Mouse (Mus musculus): ENCODE results near the gene Nras.
A peak's percentile ranks its signal among the peaks of the same experiment; 100 is the strongest.

Gene Nras

GRCm38 (mm10) chr3:103058207-103059157 is at the start of gene Nras:
TSS of gene Nras (plus strand) at chr3:103058285.
- peak; percentile 90 to 92 for DNase-seq (ENCODE audit: low spot score in 2 of 2)

DNA sequence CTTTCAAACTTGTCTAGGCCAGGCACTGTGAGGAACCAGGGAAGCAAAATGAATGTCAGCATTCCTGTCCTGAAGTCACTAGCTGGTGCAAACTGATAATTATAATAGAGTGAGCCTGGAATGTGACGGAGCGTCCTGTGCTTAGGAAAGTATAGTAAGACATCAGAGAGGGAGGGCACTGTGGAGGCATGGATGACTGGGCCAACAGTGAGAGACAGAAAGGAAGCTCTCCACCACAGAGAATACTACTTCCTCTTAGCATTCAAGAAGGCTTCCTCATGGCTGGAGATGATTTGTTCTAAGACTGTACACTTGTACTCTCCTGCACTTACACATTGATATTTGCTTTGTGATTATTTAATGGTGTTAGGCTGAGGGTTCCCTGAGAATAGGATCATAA is 40.7 kb upstream of the Nras start:
- DNase-seq (ENCODE audit: low spot score in 2 of 2), result peak; percentile 64 to 69

- DNase-seq (ENCODE audit: low spot score in 2 of 2), result no peak
These were observed 38.6 kb upstream of the Nras start for GRCm38 (mm10) chr3:103019462-103019861.

GRCm38 (mm10) chr3:103020249-103020942 is 37.7 kb upstream of the Nras start, which contains the start of gene Csde1:
TSS of gene Csde1 (plus strand) at chr3:103020426.
- DNase-seq (ENCODE audit: low spot score in 2 of 2), result peak; percentile 98

GRCm38 (mm10) chr3:103020943-103021638 is 37.0 kb upstream of the Nras start:
- DNase-seq (ENCODE audit: low spot score in 2 of 2), result peak; percentile 88 to 89

DNA sequence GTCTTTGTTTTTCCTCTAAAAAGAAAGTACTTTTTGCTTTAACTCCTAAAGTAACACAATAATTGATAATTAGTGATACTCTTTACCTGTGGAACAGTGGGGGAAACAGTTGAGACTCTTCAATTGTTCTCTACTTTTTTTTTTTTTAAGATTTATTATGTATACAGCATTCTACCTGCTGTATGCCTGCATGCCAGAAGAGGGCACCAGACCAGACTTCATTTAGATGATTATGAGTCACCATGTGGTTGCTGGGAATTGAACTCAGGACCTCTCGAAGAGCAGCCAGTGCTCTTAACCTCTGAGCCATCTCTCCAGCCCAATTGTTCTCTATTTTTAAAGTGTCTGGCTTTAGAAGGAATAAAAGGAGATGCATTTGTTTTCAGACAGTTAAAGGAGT is 31.9 kb upstream of the Nras start:
- DNase-seq (ENCODE audit: low spot score in 2 of 2), result peak in 1 of 2 experiments; percentile 22

GRCm38 (mm10) chr3:103040285-103040684 is 17.8 kb upstream of the Nras start:
- DNase-seq (ENCODE audit: low spot score in 2 of 2), result no peak

DNA sequence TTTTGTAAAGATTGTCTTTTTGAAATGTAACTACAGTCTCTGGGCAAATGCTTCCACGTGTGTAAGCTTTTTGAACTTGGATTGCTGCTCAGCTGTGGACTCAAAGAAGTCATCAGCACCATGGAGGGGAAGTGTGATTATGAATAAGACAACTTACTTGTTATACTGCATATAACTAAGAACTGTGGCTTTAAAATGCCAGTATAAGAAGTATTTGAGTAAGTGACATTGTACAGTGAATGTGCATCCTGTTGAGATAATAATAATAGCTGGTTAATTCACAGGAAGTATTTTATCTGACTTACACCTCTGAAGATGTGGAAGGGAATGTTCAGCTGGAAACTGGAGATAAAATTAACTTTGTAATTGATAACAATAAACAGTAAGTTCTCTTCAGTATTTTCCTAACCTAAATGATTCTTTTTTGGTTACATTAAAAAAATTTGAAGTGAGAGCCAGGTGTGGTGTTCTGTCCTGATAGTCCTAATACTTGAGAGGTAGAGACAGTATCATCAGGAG is 17.2 kb upstream of the Nras start:
- no peak for DNase-seq (ENCODE audit: low spot score in 2 of 2)

DNA sequence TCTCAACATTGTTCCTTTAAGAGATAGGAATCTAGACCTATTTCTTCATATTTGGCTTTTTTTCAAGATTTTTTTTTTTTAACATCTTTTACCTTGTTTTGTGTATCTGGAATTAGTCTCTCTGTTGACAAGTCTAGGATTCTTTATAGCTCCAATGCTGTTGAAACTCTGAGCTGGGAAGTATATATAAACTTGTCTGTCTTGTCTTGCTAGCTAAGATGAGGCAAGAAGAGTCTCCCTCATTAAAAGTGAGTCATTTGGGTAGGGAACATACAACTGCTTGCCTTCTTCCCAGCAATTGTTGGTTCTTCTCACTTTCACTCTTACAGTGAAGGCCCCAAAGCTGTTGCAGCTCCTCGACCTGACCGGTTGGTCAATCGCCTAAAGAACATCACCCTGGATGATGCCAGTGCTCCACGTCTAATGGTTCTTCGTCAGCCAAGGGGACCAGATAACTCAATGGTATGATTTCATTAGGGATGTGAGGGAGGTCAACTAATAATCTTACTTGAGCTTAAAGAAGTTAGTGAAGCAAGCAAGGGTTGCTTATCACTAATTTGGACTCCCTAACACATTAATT is 2.0 kb upstream of the Nras start:
- DNase-seq (ENCODE audit: low spot score in 2 of 2), result no peak

DNA sequence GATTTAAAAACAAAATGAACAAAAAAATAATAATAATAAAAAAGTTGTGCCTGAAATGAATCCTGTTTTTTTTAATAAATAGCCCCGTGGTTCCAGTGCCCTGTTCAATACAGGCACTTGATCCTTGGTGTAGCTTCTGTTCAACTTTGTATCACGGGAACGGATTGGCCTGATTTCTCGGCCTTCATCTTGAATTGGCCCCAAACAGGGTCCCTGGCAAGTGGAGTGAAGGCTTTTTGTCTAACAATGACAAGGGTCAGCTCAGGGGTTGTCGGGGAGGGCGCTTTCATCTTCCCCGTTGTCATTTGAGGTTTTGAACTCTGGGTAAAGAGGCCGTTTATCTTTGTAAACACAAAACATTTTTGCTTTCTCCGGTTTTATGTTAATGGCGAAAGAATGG is 333 bp upstream of the Nras start:
- DNase-seq (ENCODE audit: low spot score in 2 of 2), result no peak

GRCm38 (mm10) chr3:103066927-103067326 is 8.8 kb downstream of the Nras start:
- no peak for DNase-seq (ENCODE audit: low spot score in 2 of 2)

- no peak for DNase-seq (ENCODE audit: low spot score in 2 of 2)
These were observed 10.9 kb downstream of the Nras start for GRCm38 (mm10) chr3:103068971-103069370.

GRCm38 (mm10) chr3:103073771-103074170 is 15.7 kb downstream of the Nras start, which contains the start of gene Ampd1:
TSS of gene Ampd1 (plus strand) at chr3:103074014.
- DNase-seq (ENCODE audit: low spot score in 2 of 2), result no peak

GRCm38 (mm10) chr3:103075871-103076270 is 17.8 kb downstream of the Nras start:
- no peak for DNase-seq (ENCODE audit: low spot score in 2 of 2)

DNA sequence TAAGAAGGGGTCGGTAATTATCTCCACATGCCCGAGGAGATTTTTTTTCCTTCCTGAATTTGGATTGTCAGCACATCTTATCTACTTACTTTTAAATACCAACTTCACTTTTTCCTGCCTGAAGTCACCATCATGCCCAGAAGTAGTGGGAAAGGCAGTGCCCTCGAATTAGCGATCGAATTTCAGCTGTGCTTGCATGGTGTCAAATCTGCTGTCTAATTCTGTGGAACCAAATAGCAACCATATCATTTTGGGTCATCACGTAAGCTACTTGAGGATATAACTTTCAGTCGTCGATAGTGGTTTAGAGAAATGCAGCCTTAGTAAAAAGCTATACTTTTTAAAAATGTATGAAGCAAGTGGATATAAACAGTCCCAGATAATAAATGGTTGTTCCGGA is 18.4 kb downstream of the Nras start:
- DNase-seq (ENCODE audit: low spot score in 2 of 2), result no peak

GRCm38 (mm10) chr3:103079301-103079700 is 21.2 kb downstream of the Nras start:
- no peak for DNase-seq (ENCODE audit: low spot score in 2 of 2)

DNA sequence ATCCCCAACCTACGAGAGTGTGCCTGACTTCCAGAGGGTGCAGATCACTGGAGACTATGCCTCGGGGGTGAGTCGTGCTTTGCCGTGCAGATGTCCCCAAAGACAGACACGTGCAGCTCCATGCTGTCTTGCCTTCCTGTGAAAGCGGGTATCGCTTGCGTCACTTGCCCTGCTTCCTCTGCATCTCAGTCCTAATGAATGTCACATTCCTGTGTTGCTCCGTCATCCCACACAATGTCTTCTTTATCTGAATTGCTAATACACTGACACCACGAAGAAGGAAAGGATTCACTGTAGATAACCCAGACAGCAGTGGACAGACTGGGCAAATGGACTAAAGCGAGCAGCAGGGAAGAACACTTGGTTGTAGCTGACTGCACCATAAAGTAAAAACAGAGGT is 23.0 kb downstream of the Nras start:
- no peak for DNase-seq (ENCODE audit: low spot score in 2 of 2)

DNA sequence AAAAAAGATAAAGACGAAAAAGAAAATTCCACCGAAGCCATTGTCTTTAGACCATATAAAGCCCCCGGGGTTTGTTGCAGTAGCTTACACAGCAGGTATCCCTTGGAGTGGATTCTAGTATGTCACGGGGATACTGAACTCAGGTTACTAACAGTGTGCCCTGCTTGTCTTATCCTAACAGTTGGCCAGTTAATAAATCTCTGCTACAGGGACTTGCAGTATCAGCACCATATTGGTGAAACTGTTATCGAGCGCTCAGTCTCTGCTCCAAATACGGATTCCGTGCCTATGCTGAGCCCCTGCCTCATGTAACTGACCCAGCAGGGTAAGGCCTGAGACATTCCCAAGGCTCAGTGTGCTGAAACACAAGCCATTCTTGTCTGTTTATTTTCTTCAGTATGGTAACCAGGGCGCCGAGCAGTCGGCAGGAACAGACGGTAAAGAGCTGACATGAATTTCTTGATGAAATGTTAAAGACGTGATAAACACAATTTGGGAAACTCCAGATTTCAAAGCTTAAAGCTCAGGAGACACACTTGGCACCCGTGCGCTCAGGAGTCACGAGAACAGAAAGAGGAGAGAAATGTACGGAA is 23.9 kb downstream of the Nras start:
- no peak for DNase-seq (ENCODE audit: low spot score in 2 of 2)

DNA sequence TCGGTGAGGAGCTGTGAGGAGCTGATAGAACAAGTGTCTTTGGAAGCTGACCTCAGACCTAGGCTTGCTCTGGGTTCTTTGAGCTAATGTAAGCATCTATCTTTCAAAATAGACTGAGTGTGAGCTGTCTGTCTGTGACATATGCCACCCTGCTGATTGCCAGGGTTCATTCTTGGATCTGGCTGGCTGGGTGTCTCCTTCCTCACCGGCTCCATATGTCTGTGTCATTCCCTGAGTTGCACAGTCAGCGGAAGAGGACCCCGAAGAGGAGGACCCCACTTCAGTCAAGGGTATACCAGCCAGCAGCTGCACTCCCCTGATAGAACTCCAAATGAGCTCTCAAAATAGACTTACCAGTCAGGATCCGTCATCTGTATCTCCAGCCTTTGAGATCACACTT is 24.7 kb downstream of the Nras start:
- DNase-seq (ENCODE audit: low spot score in 2 of 2), result no peak

GRCm38 (mm10) chr3:103085986-103086385 is 27.9 kb downstream of the Nras start:
- DNase-seq (ENCODE audit: low spot score in 2 of 2), result no peak

- peak; percentile 17 to 24 for DNase-seq (ENCODE audit: low spot score in 2 of 2)
These were observed 33.7 kb downstream of the Nras start for GRCm38 (mm10) chr3:103091753-103092152.

Data from spleen, postnatal 36 days (tissue).